Mouse (Mus musculus): ENCODE data around the gene Gm5108. TPM values are rescaled to one million over a fixed set of nuclear protein-coding genes. Genes with fewer than 3 reads are reported as not detected.

Gm5108 gene
- polyA plus RNA-seq, 2 experiments: not detected

DNA sequence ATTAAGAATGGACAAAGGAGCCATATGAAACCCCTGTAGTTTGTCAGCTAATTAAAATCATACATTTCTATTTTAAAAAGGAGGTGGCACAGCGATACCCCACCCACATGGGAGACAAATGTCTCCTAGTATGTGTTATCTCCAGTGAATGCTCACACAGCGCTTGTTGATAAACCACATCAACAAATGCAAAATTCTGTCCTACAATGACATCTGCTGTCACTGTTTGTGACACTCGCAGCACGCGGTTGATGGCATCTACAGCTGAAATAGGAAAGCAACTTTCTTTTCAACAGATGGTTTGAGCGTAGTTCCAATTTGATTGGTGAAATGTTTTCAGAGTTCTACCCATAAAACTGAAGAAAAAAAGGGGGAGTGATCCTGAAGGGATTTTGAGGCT, 61.1 kb downstream of the Gm5108 start:
- H3K9me3 ChIP-seq (ENCODE audit: control insufficient read depth, low read length): no peaks in the 10 kb centered on the region
- H3K9ac ChIP-seq (ENCODE audit: low read depth, low read length, severe bottlenecking): no peak overlapping the region
- H3K4me3 ChIP-seq (replicated peaks; ENCODE audit: low read length): no peak overlapping the region
- no peaks in the 10 kb centered on the region for H3K4me1 ChIP-seq (ENCODE audit: control insufficient read depth, insufficient read depth, low read length)
- ATAC-seq (ENCODE audit: low FRiP score, low read depth): no peak
- no peak for TF ChIP-seq POLR2A (IDR thresholded peaks at IDR 0.05; ENCODE audit: borderline replicate concordance, extremely low read depth, insufficient read depth, insufficient read length)
- H3K27ac ChIP-seq (replicated peaks; ENCODE audit: low read depth, low read length): no peak overlapping the region
- WGBS: 93% methylated on average over 6 of the region's 6 CpGs
- no peaks in the 10 kb centered on the region for H3K36me3 ChIP-seq (ENCODE audit: control insufficient read depth, insufficient read depth, low read length)
- no peak for DNase-seq (ENCODE audit: low spot score)
- no peak overlapping the region for H3K4me2 ChIP-seq (replicated peaks; ENCODE audit: low read depth, low read length, severe bottlenecking)
- H3K27me3 ChIP-seq (ENCODE audit: control insufficient read depth, insufficient read depth, low read length): no peaks in the 10 kb centered on the region

DNA sequence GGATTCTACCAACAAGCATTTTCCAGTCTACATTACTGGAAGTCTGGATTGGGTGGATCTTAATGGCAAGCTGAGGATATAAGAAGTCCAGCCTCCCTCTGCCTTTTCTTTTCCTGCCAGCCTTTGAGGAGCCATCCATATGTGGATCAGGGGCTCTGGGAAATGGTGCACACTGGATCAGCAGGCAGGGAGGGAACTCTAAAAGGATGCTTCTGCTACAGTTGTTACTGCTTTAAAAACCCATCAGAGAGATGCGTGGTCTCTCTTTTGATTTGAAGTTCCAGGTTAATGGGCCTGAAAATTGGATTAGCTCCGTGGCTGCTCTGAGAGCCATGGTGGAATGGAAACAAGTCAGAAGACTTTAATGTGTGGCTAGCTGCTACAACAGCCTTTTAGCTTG, 62.4 kb downstream of the Gm5108 start:
- TF ChIP-seq POLR2A (IDR thresholded peaks at IDR 0.05; ENCODE audit: borderline replicate concordance, extremely low read depth, insufficient read depth, insufficient read length): no peak
- no peak overlapping the region for H3K4me2 ChIP-seq (replicated peaks; ENCODE audit: low read depth, low read length, severe bottlenecking)
- H3K9ac ChIP-seq (ENCODE audit: low read depth, low read length, severe bottlenecking): no peak overlapping the region
- DNase-seq (ENCODE audit: low spot score) (no peak), ATAC-seq (ENCODE audit: low FRiP score, low read depth) (no peak)
- H3K9me3 ChIP-seq (ENCODE audit: control insufficient read depth, low read length): no peaks in the 10 kb centered on the region
- H3K27ac ChIP-seq (replicated peaks; ENCODE audit: low read depth, low read length): no peak overlapping the region
- H3K4me3 ChIP-seq (replicated peaks; ENCODE audit: low read length): no peak overlapping the region
- H3K4me1 ChIP-seq (ENCODE audit: control insufficient read depth, insufficient read depth, low read length): no peaks in the 10 kb centered on the region
- no peaks in the 10 kb centered on the region for H3K27me3 ChIP-seq (ENCODE audit: control insufficient read depth, insufficient read depth, low read length)
- WGBS: 54% methylated on average over 2 of the region's 2 CpGs
- H3K36me3 ChIP-seq (ENCODE audit: control insufficient read depth, insufficient read depth, low read length): no peaks in the 10 kb centered on the region

GRCm38 (mm10) chr5:68004419-68004818, 63.0 kb downstream of the Gm5108 start:
- Histone ChIP-seq H3K27me3 (ENCODE audit: control insufficient read depth, insufficient read depth, low read length) (no peaks in the 10 kb centered on the region), H3K9me3 (ENCODE audit: control insufficient read depth, low read length) (no peaks in the 10 kb centered on the region), H3K4me1 (ENCODE audit: control insufficient read depth, insufficient read depth, low read length) (no peaks in the 10 kb centered on the region), H3K4me3 (replicated peaks; ENCODE audit: low read length) (no peak overlapping the region), H3K36me3 (ENCODE audit: control insufficient read depth, insufficient read depth, low read length) (no peaks in the 10 kb centered on the region), H3K9ac (ENCODE audit: low read depth, low read length, severe bottlenecking) (no peak overlapping the region), H3K4me2 (replicated peaks; ENCODE audit: low read depth, low read length, severe bottlenecking) (no peak overlapping the region), H3K27ac (replicated peaks; ENCODE audit: low read depth, low read length) (no peak overlapping the region)
- TF ChIP-seq POLR2A (IDR thresholded peaks at IDR 0.05; ENCODE audit: borderline replicate concordance, extremely low read depth, insufficient read depth, insufficient read length): no peak
- WGBS: 83% methylated on average over 2 of the region's 2 CpGs
- DNase-seq (ENCODE audit: low spot score) (no peak), ATAC-seq (ENCODE audit: low FRiP score, low read depth) (no peak)

DNA sequence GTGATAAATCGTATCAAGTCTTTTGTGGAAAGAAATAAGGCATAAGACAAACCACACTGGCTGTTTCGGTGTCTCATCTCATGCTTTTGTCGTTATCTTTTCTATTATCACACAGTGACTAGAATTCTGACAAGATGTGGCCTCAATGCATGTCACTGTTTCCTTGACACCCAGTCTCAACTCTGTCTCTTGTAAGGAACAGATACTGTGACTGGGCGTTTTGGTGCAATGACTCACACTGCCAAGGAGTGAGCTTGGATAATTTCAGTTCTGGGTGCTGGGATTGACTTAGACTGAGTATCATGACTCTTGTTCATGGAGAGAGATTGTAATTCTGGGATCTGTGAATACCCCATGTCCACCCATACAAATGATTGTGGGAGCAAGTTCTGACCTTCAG, 65.6 kb downstream of the Gm5108 start:
- Histone ChIP-seq H3K4me3 (replicated peaks; ENCODE audit: low read length) (no peak overlapping the region), H3K9ac (ENCODE audit: low read depth, low read length, severe bottlenecking) (no peak overlapping the region), H3K27ac (replicated peaks; ENCODE audit: low read depth, low read length) (no peak overlapping the region), H3K4me2 (replicated peaks; ENCODE audit: low read depth, low read length, severe bottlenecking) (no peak overlapping the region), H3K36me3 (ENCODE audit: control insufficient read depth, insufficient read depth, low read length) (no peaks in the 10 kb centered on the region), H3K9me3 (ENCODE audit: control insufficient read depth, low read length) (no peaks in the 10 kb centered on the region), H3K4me1 (ENCODE audit: control insufficient read depth, insufficient read depth, low read length) (no peaks in the 10 kb centered on the region), H3K27me3 (ENCODE audit: control insufficient read depth, insufficient read depth, low read length) (no peaks in the 10 kb centered on the region)
- ATAC-seq (ENCODE audit: low FRiP score, low read depth) (no peak), DNase-seq (ENCODE audit: low spot score) (no peak)
- WGBS: 86% methylated on average over 4 of the region's 4 CpGs
- no peak for TF ChIP-seq POLR2A (IDR thresholded peaks at IDR 0.05; ENCODE audit: borderline replicate concordance, extremely low read depth, insufficient read depth, insufficient read length)

GRCm38 (mm10) chr5:68011569-68011968, 70.1 kb downstream of the Gm5108 start:
- Histone ChIP-seq H3K36me3 (ENCODE audit: control insufficient read depth, insufficient read depth, low read length) (no peaks in the 10 kb centered on the region), H3K27me3 (ENCODE audit: control insufficient read depth, insufficient read depth, low read length) (no peaks in the 10 kb centered on the region), H3K9ac (ENCODE audit: low read depth, low read length, severe bottlenecking) (no peak overlapping the region), H3K4me2 (replicated peaks; ENCODE audit: low read depth, low read length, severe bottlenecking) (no peak overlapping the region), H3K4me3 (replicated peaks; ENCODE audit: low read length) (no peak overlapping the region), H3K4me1 (ENCODE audit: control insufficient read depth, insufficient read depth, low read length) (no peaks in the 10 kb centered on the region), H3K27ac (replicated peaks; ENCODE audit: low read depth, low read length) (no peak overlapping the region), H3K9me3 (ENCODE audit: control insufficient read depth, low read length) (no peaks in the 10 kb centered on the region)
- ATAC-seq (ENCODE audit: low FRiP score, low read depth) (no peak), DNase-seq (ENCODE audit: low spot score) (no peak)
- 82% methylated on average over 3 of the region's 3 CpGs for WGBS
- no peak for TF ChIP-seq POLR2A (IDR thresholded peaks at IDR 0.05; ENCODE audit: borderline replicate concordance, extremely low read depth, insufficient read depth, insufficient read length)

- peak; percentile 44; the same call in 1 of the 2 replicates for ATAC-seq (ENCODE audit: low FRiP score, low read depth)
- Histone ChIP-seq H3K9me3 (ENCODE audit: control insufficient read depth, low read length) (no peaks in the 10 kb centered on the region), H3K4me3 (replicated peaks; ENCODE audit: low read length) (no peak overlapping the region), H3K36me3 (ENCODE audit: control insufficient read depth, insufficient read depth, low read length) (no peaks in the 10 kb centered on the region), H3K27ac (replicated peaks; ENCODE audit: low read depth, low read length) (no peak overlapping the region), H3K4me2 (replicated peaks; ENCODE audit: low read depth, low read length, severe bottlenecking) (no peak overlapping the region), H3K9ac (ENCODE audit: low read depth, low read length, severe bottlenecking) (no peak overlapping the region), H3K4me1 (ENCODE audit: control insufficient read depth, insufficient read depth, low read length) (no peaks in the 10 kb centered on the region), H3K27me3 (ENCODE audit: control insufficient read depth, insufficient read depth, low read length) (no peaks in the 10 kb centered on the region)
- 21% methylated on average over 4 of the region's 4 CpGs for WGBS
- DNase-seq (ENCODE audit: low spot score): peak; percentile 88
- no peak for TF ChIP-seq POLR2A (IDR thresholded peaks at IDR 0.05; ENCODE audit: borderline replicate concordance, extremely low read depth, insufficient read depth, insufficient read length)
Observed at GRCm38 (mm10) chr5:68012618-68013017, 71.1 kb downstream of the Gm5108 start.
